Mouse (Mus musculus): ENCODE measurements around the gene Ampd1. TPM values are rescaled to one million over a fixed set of nuclear protein-coding genes. Genes with fewer than 3 reads are reported as not detected.

The Ampd1 gene
- total and polyA plus RNA-seq, 3 experiments = 0.08 to 0.18 TPM; not detected in 1

- no peaks in the 10 kb centered on the region for H3K9me3 ChIP-seq (replicated peaks; ENCODE audit: insufficient read depth, low read length)
- H3K4me1 ChIP-seq (ENCODE audit: control insufficient read depth in 1 of 2, insufficient read depth in 2 of 2, low read length in 2 of 2) = no peaks in the 10 kb centered on the region
- H3K4me3 ChIP-seq (ENCODE audit: control insufficient read depth in 1 of 2, insufficient read depth in 1 of 2, low read depth in 2 of 2, low read length in 2 of 2) = no peak overlapping the region
- H3K27me3 ChIP-seq (ENCODE audit: control insufficient read depth in 1 of 2, insufficient read depth in 2 of 2, low read length in 2 of 2) = peaks cover 2% of the 10 kb centered on the region in 2 experiments; a peak in 1 of 4 replicates
- H3K36me3 ChIP-seq (ENCODE audit: control insufficient read depth in 1 of 2, insufficient read depth in 2 of 2, low read length in 2 of 2) = no peaks in the 10 kb centered on the region
- no peak overlapping the region for H3K27ac ChIP-seq (ENCODE audit: control insufficient read depth, low read depth, low read length)
- TF ChIP-seq RCOR1 (IDR thresholded peaks at IDR 0.05; ENCODE audit: low read depth, low read length) (no peak), GATA1 (IDR thresholded peaks at IDR 0.05; ENCODE audit: low read depth, low read length) (no peak), CHD2 (IDR thresholded peaks at IDR 0.05; ENCODE audit: low read length) (no peak), USF2 (IDR thresholded peaks at IDR 0.05; ENCODE audit: borderline replicate concordance in 1 of 2, insufficient read depth in 1 of 2, low read depth in 1 of 2, low read length in 2 of 2) (no peak), ELF1 (IDR thresholded peaks at IDR 0.05; ENCODE audit: low read depth, low read length) (no peak), MEF2A (IDR thresholded peaks at IDR 0.05; ENCODE audit: extremely low read depth, insufficient replicate concordance, low read depth, low read length, poor library complexity, severe bottlenecking) (no peak), ZC3H11A (IDR thresholded peaks at IDR 0.05; ENCODE audit: low read depth, low read length) (no peak), KAT2A (conservative IDR thresholded peaks at IDR 0.05; ENCODE audit: low read depth, low read length) (no peak), MXI1 (IDR thresholded peaks at IDR 0.05; ENCODE audit: low read depth, low read length) (no peak), NRF1 (IDR thresholded peaks at IDR 0.05; ENCODE audit: insufficient read depth, low read depth, low read length, poor library complexity, severe bottlenecking) (no peak), TAL1 (IDR thresholded peaks at IDR 0.05; ENCODE audit: low read length) (no peak), UBTF (IDR thresholded peaks at IDR 0.05; ENCODE audit: borderline replicate concordance, insufficient read depth, low read depth, low read length) (no peak), POLR2A (IDR thresholded peaks at IDR 0.05; ENCODE audit: control insufficient read depth in 1 of 2, insufficient read depth in 1 of 2, low read depth in 1 of 2, low read length in 2 of 2, poor library complexity in 1 of 2) (no peak), TBP (IDR thresholded peaks at IDR 0.05; ENCODE audit: low read depth, low read length) (no peak), MAZ (IDR thresholded peaks at IDR 0.05; ENCODE audit: low read depth, low read length) (no peak), MYB (IDR thresholded peaks at IDR 0.05; ENCODE audit: low read depth, low read length) (no peak), RAD21 (IDR thresholded peaks at IDR 0.05; ENCODE audit: low read depth, low read length) (no peak), POLR2AphosphoS5 (IDR thresholded peaks at IDR 0.05; ENCODE audit: borderline replicate concordance, low read depth, low read length) (no peak)
- H3K79me2 ChIP-seq (ENCODE audit: control insufficient read depth, insufficient read depth, low read length, poor library complexity) = no peaks in the 10 kb centered on the region
- H3K9ac ChIP-seq (ENCODE audit: control insufficient read depth, low read depth, low read length, poor library complexity, severe bottlenecking) = no peak overlapping the region
- no peak for DNase-seq (ENCODE audit: low read depth, low spot score)
Observed at GRCm38 (mm10) chr3:103079301-103079700, 5.5 kb downstream of the Ampd1 start.

- Histone ChIP-seq H3K27me3 (ENCODE audit: control insufficient read depth in 1 of 2, insufficient read depth in 2 of 2, low read length in 2 of 2) (peaks cover 2 to 7% of the 10 kb centered on the region in 2 experiments; a peak in 2 of 4 replicates), H3K27ac (ENCODE audit: control insufficient read depth, low read depth, low read length) (no peak overlapping the region), H3K36me3 (ENCODE audit: control insufficient read depth in 1 of 2, insufficient read depth in 2 of 2, low read length in 2 of 2) (no peaks in the 10 kb centered on the region), H3K79me2 (ENCODE audit: control insufficient read depth, insufficient read depth, low read length, poor library complexity) (no peaks in the 10 kb centered on the region), H3K9ac (ENCODE audit: control insufficient read depth, low read depth, low read length, poor library complexity, severe bottlenecking) (no peak overlapping the region), H3K4me1 (ENCODE audit: control insufficient read depth in 1 of 2, insufficient read depth in 2 of 2, low read length in 2 of 2) (no peaks in the 10 kb centered on the region), H3K4me3 (ENCODE audit: control insufficient read depth in 1 of 2, insufficient read depth in 1 of 2, low read depth in 2 of 2, low read length in 2 of 2) (no peak overlapping the region), H3K9me3 (replicated peaks; ENCODE audit: insufficient read depth, low read length) (no peaks in the 10 kb centered on the region)
- TF ChIP-seq POLR2AphosphoS5 (IDR thresholded peaks at IDR 0.05; ENCODE audit: borderline replicate concordance, low read depth, low read length) (no peak), UBTF (IDR thresholded peaks at IDR 0.05; ENCODE audit: borderline replicate concordance, insufficient read depth, low read depth, low read length) (no peak)
- no peak for DNase-seq (ENCODE audit: low read depth, low spot score)
Observed at GRCm38 (mm10) chr3:103081051-103081450, 7.2 kb downstream of the Ampd1 start.
